Mouse (Mus musculus) cerebellum, postnatal 4 days (tissue): ENCODE results near the gene Saxo1.

ENCODE experiments used
- DNase-seq, 2 experiments: peaks; one replicate each; pipeline ENCODE4 v3.0.0; 2022; ENCODE audit warnings: low spot score in 2 of 2, mixed read lengths in 1 of 2

Gene Saxo1

GRCm38 (mm10) chr4:86422586-86422985 is 135.5 kb downstream of the Saxo1 start:
- DNase-seq: no peak

- DNase-seq: no peak
Measured at GRCm38 (mm10) chr4:86416401-86417025, 141.6 kb downstream of the Saxo1 start.

- DNase-seq: no peak
Measured at GRCm38 (mm10) chr4:86413388-86413787, 144.7 kb downstream of the Saxo1 start.

- no peak for DNase-seq
Measured at GRCm38 (mm10) chr4:86410946-86411345, 147.2 kb downstream of the Saxo1 start.

- DNase-seq: no peak
Measured at GRCm38 (mm10) chr4:86408421-86408820, 149.7 kb downstream of the Saxo1 start.

- DNase-seq: no peak
Measured at GRCm38 (mm10) chr4:86407200-86407527, 151.0 kb downstream of the Saxo1 start.

- no peak for DNase-seq
Measured at GRCm38 (mm10) chr4:86406501-86407199, 151.5 kb downstream of the Saxo1 start.

GRCm38 (mm10) chr4:86401116-86401515 is 157.0 kb downstream of the Saxo1 start:
- DNase-seq: no peak

GRCm38 (mm10) chr4:86397470-86397869 is 160.7 kb downstream of the Saxo1 start:
- DNase-seq: no peak

GRCm38 (mm10) chr4:86396672-86397288 is 161.3 kb downstream of the Saxo1 start:
- DNase-seq: no peak

- DNase-seq: no peak
Measured at GRCm38 (mm10) chr4:86395636-86396035, 162.5 kb downstream of the Saxo1 start.
